Mouse (Mus musculus) thymus, adult 2 months (tissue): ENCODE data around the gene Sdccag8. TPM values are rescaled to one million over a fixed set of nuclear protein-coding genes. Genes with fewer than 3 reads are reported as not detected.

Experiments
- DNase-seq: peaks from one replicate; pipeline ENCODE4 v3.0.0; 2021
- H3K27ac ChIP-seq: fragments of 200-500 bp; 2 replicates; pipeline ENCODE4 v1.5.1; 2012; ENCODE audit warnings: low read length, control low read depth; ENCODE audit not compliant: control insufficient read depth, insufficient read depth
- H3K27me3 ChIP-seq: fragments of 200-500 bp; 2 replicates; pipeline ENCODE4 v1.6.1; 2012; ENCODE audit warnings: mild to moderate bottlenecking, low read length, moderate library complexity, mixed read lengths; ENCODE audit not compliant: control insufficient read depth, insufficient read depth
- H3K36me3 ChIP-seq: fragments of 200-500 bp; 2 replicates; pipeline ENCODE4 v1.6.1; 2012; ENCODE audit warnings: mild to moderate bottlenecking, low read length, moderate library complexity; ENCODE audit not compliant: control insufficient read depth, insufficient read depth
- H3K4me1 ChIP-seq: fragments of 200-500 bp; replicated peaks from 2 replicates; pipeline ENCODE4 v1.6.1; 2012; ENCODE audit warnings: low read length; ENCODE audit not compliant: control insufficient read depth, insufficient read depth
- H3K4me3 ChIP-seq: fragments of 200-500 bp; 2 replicates; pipeline ENCODE4 v1.5.1; 2012; ENCODE audit warnings: mild to moderate bottlenecking, low read length, control low read depth, moderate library complexity; ENCODE audit not compliant: control insufficient read depth, insufficient read depth
- CTCF ChIP-seq: fragments of 200-500 bp; IDR thresholded peaks from 2 replicates; pipeline ENCODE4 v1.5.1; 2012; ENCODE audit warnings: mild to moderate bottlenecking, control low read depth, low read length, moderate library complexity, borderline replicate concordance; ENCODE audit not compliant: control insufficient read depth, poor library complexity, insufficient read depth; ENCODE audit errors: extremely low read depth
- POLR2A ChIP-seq: fragments of 200-500 bp; IDR thresholded peaks from 2 replicates; pipeline ENCODE4 v1.6.1; 2012; ENCODE audit warnings: mild to moderate bottlenecking, low read length, control low read depth, moderate library complexity; ENCODE audit not compliant: control insufficient read depth, poor library complexity, insufficient read depth; ENCODE audit errors: extremely low read depth
- WGBS: fragments of 180-500 bp; shearing (Covaris S2); methylation state at CpG from one replicate; pipeline ENCODE4 v1.1.7; 2018; 5-methylcytosine and 5-hydroxymethylcytosine counted together
- polyA plus RNA-seq: library from polyadenylated mRNA; depleted of rRNA; stranded (reverse); fragments of >200 nt; gene quantifications from 2 replicates; pipeline ENCODE4 v1.2.3, GENCODE M21; 2012

Sdccag8 gene
- polyA plus RNA-seq, 1 experiment: 6.2 TPM

GRCm38 (mm10) chr1:177029032-177029431 is 214.6 kb downstream of the Sdccag8 start:
- Histone ChIP-seq H3K36me3 (no peaks in the 10 kb centered on the region), H3K27ac (no peak overlapping the region), H3K27me3 (no peaks in the 10 kb centered on the region), H3K4me3 (no peak overlapping the region), H3K4me1 (no peaks in the 10 kb centered on the region)
- TF ChIP-seq POLR2A: no peak
- no peak for TF ChIP-seq CTCF
- no peak for DNase-seq
- WGBS: 76% methylated on average over 2 of the region's 2 CpGs

GRCm38 (mm10) chr1:177030669-177031068 is 216.2 kb downstream of the Sdccag8 start:
- WGBS: 91% methylated on average over 3 of the region's 3 CpGs
- DNase-seq: no peak
- Histone ChIP-seq H3K27me3 (no peaks in the 10 kb centered on the region), H3K36me3 (no peaks in the 10 kb centered on the region), H3K27ac (no peak overlapping the region), H3K4me3 (no peak overlapping the region), H3K4me1 (no peaks in the 10 kb centered on the region)
- no peak for TF ChIP-seq CTCF
- no peak for TF ChIP-seq POLR2A

- Histone ChIP-seq H3K36me3 (no peaks in the 10 kb centered on the region), H3K27me3 (no peaks in the 10 kb centered on the region), H3K27ac (no peak overlapping the region), H3K4me1 (no peaks in the 10 kb centered on the region), H3K4me3 (no peak overlapping the region)
- TF ChIP-seq CTCF (no peak), POLR2A (no peak)
- DNase-seq: no peak
- WGBS: 100% methylated on average over 1 of the region's 1 CpGs
Observed at GRCm38 (mm10) chr1:177031196-177031595, 216.7 kb downstream of the Sdccag8 start.

DNA sequence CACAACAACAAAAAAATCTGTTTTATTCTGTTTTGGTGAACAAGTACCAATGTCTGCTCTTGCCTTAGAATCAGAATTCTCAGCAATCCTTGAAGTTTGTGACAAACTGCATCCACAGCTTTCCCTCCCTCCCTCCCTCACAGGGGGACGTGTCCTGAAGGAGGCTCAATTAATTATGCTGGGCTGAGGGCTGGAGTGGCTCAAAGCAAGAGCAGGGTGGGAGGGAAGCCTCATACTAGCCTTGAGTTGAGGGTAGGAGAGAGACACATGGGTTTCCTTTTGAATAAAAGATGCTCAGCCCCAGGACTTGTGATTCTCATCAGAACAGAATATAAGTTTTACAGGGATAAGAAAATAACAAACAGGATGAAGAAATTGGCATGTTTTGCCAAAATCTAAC is 217.8 kb downstream of the Sdccag8 start:
- WGBS: 100% methylated on average over 1 of the region's 1 CpGs
- Histone ChIP-seq H3K36me3 (no peaks in the 10 kb centered on the region), H3K4me1 (no peaks in the 10 kb centered on the region), H3K4me3 (no peak overlapping the region), H3K27me3 (no peaks in the 10 kb centered on the region), H3K27ac (no peak overlapping the region)
- TF ChIP-seq POLR2A (no peak), CTCF (no peak)
- DNase-seq: no peak

DNA sequence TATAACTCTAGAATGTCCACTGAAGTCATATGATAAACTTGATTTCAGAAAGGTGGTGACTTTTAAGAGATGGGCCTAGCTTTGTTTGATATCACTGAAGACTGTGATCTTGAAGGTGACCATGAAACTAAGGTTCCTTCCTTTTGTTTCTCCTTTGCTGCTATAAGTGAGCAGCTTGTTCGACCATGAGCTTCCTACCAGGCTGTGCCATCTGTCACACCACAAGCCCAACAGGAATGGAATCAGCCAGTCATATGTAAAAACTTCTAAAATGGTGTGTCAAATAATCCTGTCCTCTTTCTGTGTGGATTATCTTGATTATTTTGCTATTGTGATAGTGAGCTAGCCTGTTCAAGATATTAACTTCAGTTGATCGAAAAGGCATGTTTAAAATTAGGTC is 221.0 kb downstream of the Sdccag8 start:
- H3K27ac ChIP-seq: no peak overlapping the region
- no peak for DNase-seq
- no peaks in the 10 kb centered on the region for H3K27me3 ChIP-seq
- WGBS: 92% methylated on average over 2 of the region's 2 CpGs
- no peak for TF ChIP-seq POLR2A
- TF ChIP-seq CTCF: no peak
- no peak overlapping the region for H3K4me3 ChIP-seq
- no peaks in the 10 kb centered on the region for H3K4me1 ChIP-seq
- H3K36me3 ChIP-seq: no peaks in the 10 kb centered on the region

- Histone ChIP-seq H3K36me3 (no peaks in the 10 kb centered on the region), H3K4me1 (no peaks in the 10 kb centered on the region), H3K27me3 (no peaks in the 10 kb centered on the region), H3K4me3 (no peak overlapping the region), H3K27ac (no peak overlapping the region)
- 83% methylated on average over 2 of the region's 2 CpGs for WGBS
- TF ChIP-seq CTCF (no peak), POLR2A (no peak)
- DNase-seq: no peak
Observed at GRCm38 (mm10) chr1:177038383-177038782, 223.9 kb downstream of the Sdccag8 start.

DNA sequence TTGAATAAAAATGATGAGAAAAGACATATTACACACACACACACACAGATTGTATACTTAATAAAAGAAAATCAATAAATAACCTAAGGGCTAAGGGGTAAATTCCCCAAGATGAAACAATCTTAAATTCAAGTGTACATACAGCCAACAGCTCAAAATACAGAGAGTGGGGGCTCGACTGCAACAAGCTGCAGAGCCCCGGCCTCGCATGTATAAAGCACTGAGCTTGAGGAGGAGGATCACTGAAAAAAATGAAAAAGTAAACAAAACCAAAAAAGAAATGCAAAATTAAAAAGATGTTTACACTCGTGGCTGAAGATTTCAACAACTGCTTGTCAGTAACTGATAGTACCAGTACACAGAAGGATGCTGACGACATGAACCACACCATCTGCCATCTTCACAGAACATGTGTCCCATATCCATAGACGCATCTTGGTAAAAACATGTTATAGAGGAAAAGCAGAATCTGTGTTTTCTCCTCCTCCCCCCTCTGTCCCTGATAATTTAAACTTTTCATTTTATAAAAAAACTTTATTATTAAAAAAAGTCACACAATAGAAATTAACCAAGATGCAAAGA is 224.7 kb downstream of the Sdccag8 start:
- H3K27ac ChIP-seq: no peak overlapping the region
- H3K4me3 ChIP-seq: no peak overlapping the region
- H3K4me1 ChIP-seq: no peaks in the 10 kb centered on the region
- WGBS: 96% methylated on average over 6 of the region's 6 CpGs
- no peaks in the 10 kb centered on the region for H3K27me3 ChIP-seq
- no peak for TF ChIP-seq CTCF
- no peak for TF ChIP-seq POLR2A
- no peak for DNase-seq
- H3K36me3 ChIP-seq: no peaks in the 10 kb centered on the region
